Mouse (Mus musculus) kidney, adult 9 months (tissue): ENCODE measurements around the gene Osgin1.

ENCODE experiments used
- DNase-seq: peaks from one replicate; pipeline ENCODE4 v3.0.0; 2022

Gene Osgin1

GRCm38 (mm10) chr8:119424199-119424733 is 9.7 kb upstream of the Osgin1 start:
- peak; percentile 75 for DNase-seq

- DNase-seq: no peak
Observed at GRCm38 (mm10) chr8:119424740-119425139, 9.2 kb upstream of the Osgin1 start.

- DNase-seq: peak; percentile 71
Observed at GRCm38 (mm10) chr8:119425533-119425932, 8.4 kb upstream of the Osgin1 start.

- DNase-seq: peak; percentile 63
Observed at GRCm38 (mm10) chr8:119426069-119426735, 7.7 kb upstream of the Osgin1 start.

GRCm38 (mm10) chr8:119427634-119428349 is 6.1 kb upstream of the Osgin1 start:
- DNase-seq: no peak

- DNase-seq: peak; percentile 38
Observed at GRCm38 (mm10) chr8:119428350-119428740, 5.6 kb upstream of the Osgin1 start.

- peak; percentile 63 for DNase-seq
Observed at GRCm38 (mm10) chr8:119428766-119429327, 5.1 kb upstream of the Osgin1 start.

GRCm38 (mm10) chr8:119429552-119429951 is 4.4 kb upstream of the Osgin1 start:
- DNase-seq: peak; percentile 69

- peak; percentile 63 for DNase-seq
Observed at GRCm38 (mm10) chr8:119430250-119430649, 3.7 kb upstream of the Osgin1 start.

- no peak for DNase-seq
Observed at GRCm38 (mm10) chr8:119430690-119431089, 3.2 kb upstream of the Osgin1 start.

- DNase-seq: peak; percentile 57
Observed at GRCm38 (mm10) chr8:119432372-119432771, 1.6 kb upstream of the Osgin1 start.

GRCm38 (mm10) chr8:119434569-119434968 is 645 bp downstream of the Osgin1 start:
- DNase-seq: no peak

- no peak for DNase-seq
Observed at GRCm38 (mm10) chr8:119435527-119435926, 1.6 kb downstream of the Osgin1 start.

- DNase-seq: no peak
Observed at GRCm38 (mm10) chr8:119436331-119436730, 2.4 kb downstream of the Osgin1 start.

- DNase-seq: peak; percentile 97
Observed at GRCm38 (mm10) chr8:119436933-119437332, 3.0 kb downstream of the Osgin1 start.

- peak; percentile 62 for DNase-seq
Observed at GRCm38 (mm10) chr8:119437506-119437905, 3.6 kb downstream of the Osgin1 start.

- DNase-seq: peak; percentile 71
Observed at GRCm38 (mm10) chr8:119438876-119439275, 5.0 kb downstream of the Osgin1 start.

- DNase-seq: no peak
Observed at GRCm38 (mm10) chr8:119439424-119439823, 5.5 kb downstream of the Osgin1 start.

- no peak for DNase-seq
Observed at GRCm38 (mm10) chr8:119439893-119440249, 5.9 kb downstream of the Osgin1 start.

- peak; percentile 97 for DNase-seq
Observed at GRCm38 (mm10) chr8:119440250-119440951, 6.5 kb downstream of the Osgin1 start.

- DNase-seq: no peak
Observed at GRCm38 (mm10) chr8:119440952-119441270, 7.0 kb downstream of the Osgin1 start.

- DNase-seq: no peak
Observed at GRCm38 (mm10) chr8:119442013-119442412, 8.1 kb downstream of the Osgin1 start.

- no peak for DNase-seq
Observed at GRCm38 (mm10) chr8:119442970-119443369, 9.0 kb downstream of the Osgin1 start.
